Mouse (Mus musculus): ENCODE measurements around the gene Vmn2r99. TPM values are rescaled to one million over a fixed set of nuclear protein-coding genes. Genes with fewer than 3 reads are reported as not detected.

Gene Vmn2r99
- polyA plus RNA-seq (2015; fragmentation: Nextera tagmentation; extraction: Ambion mirVana): not detected in 2 replicates

- no peak for ATAC-seq (ENCODE audit: low FRiP score, low read depth)
- Histone ChIP-seq H3K4me3 (no peak within 1 kb of the TSS), H3K9me3 (peaks cover 4% of the 10 kb centered on the region; the same call in 1 of the 2 replicates), H3K36me3 (no peaks in the 10 kb centered on the region), H3K4me1 (replicated peaks) (no peaks in the 10 kb centered on the region), H3K9ac (no peak within 1 kb of the TSS), H3K27me3 (no peaks in the 10 kb centered on the region), H3K27ac (replicated peaks) (no peak within 1 kb of the TSS), H3K4me2 (no peak within 1 kb of the TSS)
Measured at GRCm38 (mm10) chr17:19361649-19362048, at the start of gene Vmn2r99. Gene Vmn2r99, plus strand, starts transcription at chr17:19361949.

- H3K4me2 ChIP-seq: no peak overlapping the region
- ATAC-seq (ENCODE audit: low FRiP score, low read depth): no peak
- H3K9ac ChIP-seq: no peak overlapping the region
- H3K9me3 ChIP-seq: peaks cover 10% of the 10 kb centered on the region; the same call in 1 of the 2 replicates
- H3K36me3 ChIP-seq: no peaks in the 10 kb centered on the region
- no peaks in the 10 kb centered on the region for H3K4me1 ChIP-seq (replicated peaks)
- WGBS: 94% methylated on average over 3 of the region's 3 CpGs
- no peak overlapping the region for H3K4me3 ChIP-seq
- H3K27me3 ChIP-seq: no peaks in the 10 kb centered on the region
- H3K27ac ChIP-seq (replicated peaks): no peak overlapping the region
Measured at GRCm38 (mm10) chr17:19437623-19438022, 75.9 kb downstream of the Vmn2r99 start.

- Histone ChIP-seq H3K27me3 (no peaks in the 10 kb centered on the region), H3K4me3 (no peak overlapping the region), H3K4me1 (replicated peaks) (no peaks in the 10 kb centered on the region), H3K27ac (replicated peaks) (no peak overlapping the region), H3K36me3 (no peaks in the 10 kb centered on the region), H3K4me2 (no peak overlapping the region), H3K9ac (no peak overlapping the region), H3K9me3 (no peaks in the 10 kb centered on the region; the same call in 1 of the 2 replicates)
- no peak for ATAC-seq (ENCODE audit: low FRiP score, low read depth)
- 91% methylated on average over 1 of the region's 1 CpGs for WGBS
Measured at GRCm38 (mm10) chr17:19444932-19445331, 83.2 kb downstream of the Vmn2r99 start.

Other genes with a start within 250 kb of the Vmn2r99 start
- not detected in 2 replicates for gene Vmn2r100, start 142.8 kb downstream of the Vmn2r99 start, polyA plus RNA-seq (2015; fragmentation: Nextera tagmentation; extraction: Ambion mirVana)
- gene Vmn2r101, start 215.3 kb downstream of the Vmn2r99 start, polyA plus RNA-seq (2015; fragmentation: Nextera tagmentation; extraction: Ambion mirVana): not detected in 2 replicates